Mouse (Mus musculus) cerebellum, postnatal 14 days (tissue): ENCODE measurements at regions not wholly inside any gene's neighbourhood (a gene's known extent, or its start where the extent isn't known, plus 50 kb on each side); places are given as distances from the start of the nearest gene placed in this dataset.

Source experiments
- DNase-seq, 2 experiments: peaks; one replicate each; pipeline ENCODE4 v3.0.0; 2021; ENCODE audit warnings: mixed read lengths in 2 of 2

DNA sequence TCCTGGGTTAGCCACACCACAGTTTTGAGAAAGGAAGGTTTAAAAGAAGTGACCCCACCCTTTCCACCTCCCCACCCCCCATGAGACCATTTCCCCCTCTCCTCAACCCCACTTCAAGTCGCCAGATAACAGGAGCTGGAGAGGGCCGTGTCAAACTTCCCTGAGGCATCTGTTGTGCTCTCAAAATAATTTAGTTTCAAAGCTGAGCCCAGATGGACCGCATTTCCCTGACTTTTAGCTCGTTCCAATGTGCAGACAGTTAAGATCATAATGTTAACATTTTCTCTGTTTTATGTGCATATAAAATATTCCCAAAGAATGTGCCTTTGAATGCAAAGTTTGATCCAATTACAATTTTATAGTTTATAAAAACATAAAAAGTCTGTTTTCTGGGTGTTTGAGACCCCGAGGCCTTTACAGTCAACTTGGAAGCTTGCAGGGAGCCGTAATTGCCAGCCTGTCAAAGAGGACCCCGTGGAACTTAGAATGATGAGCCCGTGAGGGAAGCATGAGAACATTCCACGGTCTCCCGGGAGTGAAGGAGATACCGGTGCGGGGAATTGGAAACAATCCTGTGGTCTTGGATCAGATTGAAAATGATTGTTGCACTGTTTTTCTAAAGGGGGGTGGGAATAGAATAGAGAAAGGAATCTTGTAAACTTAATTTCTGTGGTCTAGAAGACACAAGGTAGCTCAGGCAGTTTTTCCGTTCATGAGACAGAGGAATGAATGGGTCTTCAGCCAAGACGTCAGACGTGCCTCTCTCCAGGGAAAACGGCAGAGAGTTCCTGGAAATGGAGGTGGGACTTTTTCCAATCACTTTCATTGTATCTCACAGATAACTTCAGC is 903.3 kb downstream of the Mrps31 start:
- no peak for DNase-seq

- peak; percentile 59 to 75 for DNase-seq
Observed at GRCm38 (mm10) chr8:23319556-23319955, 908.4 kb downstream of the Mrps31 start.

DNA sequence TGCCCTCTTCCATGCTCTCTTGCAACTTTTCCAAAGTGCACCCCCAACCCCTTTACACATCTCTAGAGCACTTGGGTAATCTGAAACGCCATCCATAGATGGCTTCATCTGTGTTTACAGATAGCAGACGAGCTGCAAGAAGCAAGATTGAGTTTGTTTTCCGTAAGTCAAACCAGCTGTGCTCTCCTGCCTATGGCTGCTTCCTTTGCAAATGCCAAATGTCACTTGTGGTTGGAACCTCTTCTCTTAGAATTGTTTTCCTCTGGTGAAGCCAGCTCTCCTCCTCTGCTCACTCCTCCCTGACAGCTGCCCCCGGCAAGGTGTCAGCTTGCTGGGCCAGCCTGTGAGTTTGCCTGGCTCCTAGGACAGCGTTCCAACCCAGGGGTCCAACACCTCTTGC is 910.0 kb downstream of the Mrps31 start:
- DNase-seq, result no peak

GRCm38 (mm10) chr8:23327283-23327682 is 916.1 kb downstream of the Mrps31 start:
- DNase-seq, result no peak

GRCm38 (mm10) chr8:23344161-23344560 is 933.0 kb downstream of the Mrps31 start:
- peak; percentile 55 to 67 for DNase-seq

DNA sequence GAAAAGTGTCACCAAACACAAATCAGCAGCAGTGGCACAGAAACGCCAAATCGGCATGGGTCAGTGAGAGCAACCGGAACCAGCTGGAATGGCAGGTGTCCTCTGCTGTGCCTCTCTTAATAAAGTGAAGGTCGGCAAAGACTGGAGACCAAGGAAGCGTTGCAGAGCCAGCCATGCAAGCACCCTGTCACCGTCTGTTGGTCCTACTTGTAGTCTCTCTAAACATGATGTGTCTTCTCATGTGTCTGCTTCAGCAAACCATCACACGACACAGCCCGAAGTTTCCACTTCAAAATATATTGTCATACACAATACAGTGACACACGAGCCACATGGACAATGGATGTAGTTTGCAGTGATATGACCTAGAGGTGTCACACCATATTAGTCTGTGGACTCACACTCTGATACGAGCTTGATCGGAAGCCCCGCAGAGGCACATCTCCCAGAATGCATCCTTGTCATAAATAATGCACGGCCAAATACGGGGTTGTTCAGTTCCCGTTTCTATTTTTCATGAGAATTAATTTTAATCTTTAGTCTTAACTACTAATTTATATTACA is 940.3 kb downstream of the Mrps31 start:
- no peak for DNase-seq

- no peak for DNase-seq
Observed at GRCm38 (mm10) chr8:23352259-23353106, 941.3 kb downstream of the Mrps31 start.

DNA sequence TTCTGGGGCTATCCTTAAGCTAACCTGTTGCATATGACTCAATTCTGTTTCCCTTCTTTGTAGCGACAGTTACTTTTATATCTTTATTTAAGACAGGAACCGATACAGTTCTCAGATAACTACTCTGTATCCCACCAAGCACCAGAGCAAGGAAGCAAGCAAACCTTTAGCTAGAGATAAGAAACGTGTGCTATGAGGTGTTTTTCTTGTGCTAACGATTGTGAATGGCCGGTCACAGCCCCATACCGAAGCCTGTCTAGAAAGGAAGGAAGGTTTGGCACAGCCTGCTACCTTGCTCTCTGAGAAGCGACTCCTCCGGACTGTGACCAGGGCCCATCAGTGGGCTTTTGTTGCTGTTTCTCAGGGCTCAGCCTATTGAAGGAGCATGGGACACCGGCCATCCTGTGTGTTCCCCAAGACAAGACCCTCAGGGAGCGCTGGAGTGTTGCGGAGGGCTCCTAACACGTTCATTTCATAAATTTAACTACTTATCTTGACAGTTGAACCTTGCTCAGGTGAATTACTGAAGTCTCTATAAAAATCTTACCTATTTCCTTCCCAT is 949.0 kb downstream of the Mrps31 start:
- DNase-seq, result no peak

DNA sequence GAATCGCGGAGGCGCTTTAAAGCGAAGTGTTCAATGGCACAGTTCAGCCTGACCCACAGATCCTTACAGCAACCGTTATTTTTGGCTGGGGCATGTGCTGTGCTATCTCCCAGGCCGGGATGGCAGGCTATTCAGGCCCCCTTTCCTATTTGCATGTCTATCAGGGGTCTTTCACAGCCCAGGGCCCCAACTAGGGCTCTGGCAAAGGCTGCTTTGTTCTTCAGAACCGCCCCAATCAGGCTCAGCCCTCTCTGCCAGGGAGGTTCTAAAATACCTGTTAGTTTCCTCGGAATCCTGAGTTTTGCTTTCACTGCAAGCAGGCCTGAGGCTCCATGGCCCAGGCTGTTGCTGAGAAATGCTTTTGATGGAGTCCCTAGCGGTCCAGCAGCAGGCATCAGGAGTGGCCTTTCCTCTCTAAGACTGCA is 949.7 kb downstream of the Mrps31 start:
- no peak for DNase-seq
